Mouse (Mus musculus) inflammation-experienced regulatory T-cells, adult 16 weeks (primary cell): ENCODE data around the gene Pkd1l3. TPM values are rescaled to one million over a fixed set of nuclear protein-coding genes. Genes with fewer than 3 reads are reported as not detected.

ENCODE experiments used
- polyA plus RNA-seq: library from polyadenylated mRNA; unstranded; fragments of 100-300 nt; shearing (Covaris generic); gene quantifications from one replicate; pipeline ENCODE4 v1.2.1, GENCODE M21; 2017

Pkd1l3 gene
- polyA plus RNA-seq: 1.9 TPM

GRCm38 (mm10) chr8:109614243-109615210 is at the start of gene Pkd1l3:
Gene Pkd1l3 (plus strand): TSS chr8:109614517.

GRCm38 (mm10) chr8:109565498-109566333 is 48.6 kb upstream of the Pkd1l3 start, which contains the start of the genes Dhx38 and Txnl4b:
Gene Dhx38 (minus strand): TSS chr8:109565861.
Gene Txnl4b (plus strand): TSS chr8:109565892.

GRCm38 (mm10) chr8:109578900-109579301 is 35.4 kb upstream of the Pkd1l3 start, which contains the start of gene Hp:
Gene Hp (minus strand): TSS chr8:109579172.

DNA sequence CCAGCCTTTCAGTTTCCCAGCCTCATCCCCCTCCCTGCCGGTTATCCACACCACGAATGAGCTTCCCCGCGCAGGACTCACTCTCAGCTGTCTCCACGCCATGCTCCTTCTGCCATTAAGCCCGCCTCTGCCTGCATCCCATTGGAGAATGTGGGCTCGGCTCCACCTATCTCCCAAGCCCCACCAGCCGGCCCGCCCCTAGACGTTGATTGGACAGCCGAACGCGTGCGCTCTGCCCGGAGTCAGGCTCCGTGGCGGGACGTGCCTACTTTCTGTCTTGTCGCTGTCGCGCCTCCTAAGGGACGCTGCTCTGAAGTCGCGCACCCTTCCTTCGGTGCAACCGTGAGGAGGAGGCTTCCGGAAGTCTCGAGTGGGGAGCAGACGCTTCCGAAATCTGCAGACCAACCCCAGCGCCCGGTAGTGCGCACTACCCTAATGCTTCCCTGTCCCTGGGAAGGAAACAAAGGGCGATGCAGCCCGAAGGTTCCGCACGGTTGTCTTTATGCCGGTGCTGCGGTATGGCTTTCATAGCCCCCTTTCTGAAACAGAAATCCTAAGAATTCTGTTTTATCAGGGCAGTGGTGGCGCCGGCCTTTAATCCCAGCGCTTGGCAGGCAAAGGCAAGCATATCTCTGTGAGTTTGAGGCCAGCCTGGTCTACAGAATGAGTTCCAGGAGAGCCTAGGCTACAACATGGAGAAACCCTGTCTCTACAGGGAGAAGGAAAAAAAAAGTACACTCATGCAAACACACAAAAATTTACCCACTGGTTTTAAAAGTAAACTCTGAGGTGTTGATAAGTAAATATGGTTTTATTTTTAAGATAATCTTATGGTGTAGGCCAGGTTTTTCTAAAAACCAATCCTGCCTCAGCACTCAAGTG is 5.8 kb upstream of the Pkd1l3 start, which contains the start of gene Dhodh:
Gene Dhodh (minus strand): TSS at position 403 of the 882 bp plus-strand sequence.

DNA sequence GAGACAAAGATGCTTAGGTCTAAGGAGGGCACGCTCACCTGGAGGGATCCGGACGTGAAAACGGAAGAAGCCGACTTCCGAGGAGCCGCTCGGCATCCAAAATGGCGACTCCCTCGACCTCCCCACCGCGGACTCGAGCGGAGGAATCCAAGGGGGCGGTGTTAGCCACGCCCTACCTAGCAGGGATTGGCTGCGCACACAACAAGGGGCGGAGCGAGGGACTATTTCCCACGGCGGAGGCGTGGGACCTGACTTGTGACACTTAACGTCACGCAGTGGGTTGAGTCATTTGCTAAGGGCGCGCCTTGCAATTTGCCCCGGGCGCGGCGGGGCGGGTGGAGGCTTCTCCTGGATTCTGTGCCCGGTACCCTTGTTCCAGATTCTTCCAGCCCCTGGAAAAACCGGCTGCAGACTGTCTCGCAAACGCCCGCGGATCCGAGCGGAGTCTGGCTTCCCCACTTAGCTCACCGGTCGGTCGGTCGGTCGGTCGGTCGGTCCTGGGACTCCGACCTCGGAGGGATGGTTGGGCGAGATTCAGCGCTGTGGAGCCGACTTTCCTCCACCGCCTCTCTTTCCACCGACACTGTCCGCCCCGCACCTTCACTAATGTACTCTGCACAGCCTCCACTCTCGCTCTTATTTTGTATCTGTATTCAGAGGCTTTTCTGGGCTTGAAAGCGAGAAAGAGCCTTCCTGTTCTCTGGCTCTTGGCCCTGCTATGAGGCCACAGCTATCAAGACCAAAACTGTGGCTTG is 79.0 kb downstream of the Pkd1l3 start, which contains the start of gene Ist1:
Gene Ist1 (minus strand): TSS at position 115 of the 755 bp plus-strand sequence.

DNA sequence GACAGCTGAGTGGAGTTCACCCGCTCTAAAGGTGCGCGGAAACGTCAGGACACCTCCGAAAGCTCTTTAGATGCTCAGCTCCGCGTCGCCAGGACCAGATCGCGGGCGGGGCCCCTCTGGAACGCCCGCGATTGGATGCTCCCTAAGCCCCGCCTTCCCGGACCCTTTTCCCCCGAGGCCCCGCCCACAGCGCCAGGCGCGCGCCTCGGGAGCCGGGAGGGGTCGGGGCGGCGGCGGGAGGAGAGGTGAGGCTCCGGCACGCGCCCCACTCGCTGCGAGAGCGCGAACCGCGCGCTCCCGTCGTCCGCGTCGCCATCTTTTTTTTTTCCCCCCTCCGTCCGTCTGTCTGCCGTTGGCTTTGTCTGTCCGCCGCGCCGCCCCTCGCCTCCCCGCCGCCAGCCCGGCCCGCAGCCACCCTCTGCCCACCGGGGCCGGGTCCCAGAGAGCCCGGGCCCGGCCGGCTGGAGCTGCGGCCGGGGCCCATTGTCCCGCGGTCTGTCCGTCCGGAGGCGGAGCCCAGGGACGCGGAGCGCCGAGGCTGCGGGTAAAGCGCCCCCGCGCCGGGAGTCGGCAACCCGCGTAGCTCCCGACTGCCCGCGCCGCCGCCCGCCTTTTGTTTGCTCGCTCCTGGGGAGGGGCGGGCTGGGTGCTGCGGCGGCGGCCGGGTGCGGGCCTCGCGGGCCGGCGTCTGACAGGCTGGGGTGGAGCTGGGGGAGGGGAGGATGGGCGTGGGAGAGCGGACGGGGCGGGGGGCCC is 91.2 kb downstream of the Pkd1l3 start, which contains the start of gene Zfp821:
Gene Zfp821 (plus strand): TSS at position 227 of the 756 bp plus-strand sequence.

Other genes with a start within 250 kb of the Pkd1l3 start
- not detected for gene Pmfbp1, start 120.5 kb upstream of the Pkd1l3 start, polyA plus RNA-seq
- 38.8 TPM for gene Dhx38, start 48.7 kb upstream of the Pkd1l3 start, polyA plus RNA-seq
- gene Txnl4b, start 48.6 kb upstream of the Pkd1l3 start, polyA plus RNA-seq: 7.5 TPM
- gene Hp, start 35.3 kb upstream of the Pkd1l3 start, polyA plus RNA-seq: not detected
- gene Dhodh, start 5.8 kb upstream of the Pkd1l3 start, polyA plus RNA-seq: 38.2 TPM
- 175 TPM for gene Ist1, start 78.7 kb downstream of the Pkd1l3 start, polyA plus RNA-seq
- gene Zfp821, start 91.0 kb downstream of the Pkd1l3 start, polyA plus RNA-seq: 6.7 TPM
- 2.2 TPM for gene Atxn1l, start 123.2 kb downstream of the Pkd1l3 start, polyA plus RNA-seq
- 73.3 TPM for gene Ap1g1, start 164.0 kb downstream of the Pkd1l3 start, polyA plus RNA-seq